Mouse (Mus musculus) G1E (cell line): ENCODE results near the gene Ptgir.

ENCODE experiments used
- CTCF ChIP-seq: IDR thresholded peaks from 2 replicates; pipeline ENCODE4 v1.5.1; 2012; ENCODE audit warnings: low read depth, low read length, inconsistent platforms, mixed read lengths
- GATA1 ChIP-seq: IDR thresholded peaks from 2 replicates; pipeline ENCODE4 v1.6.1; 2012; ENCODE audit warnings: borderline replicate concordance, low read length, inconsistent platforms, mixed read lengths
- GATA2 ChIP-seq: IDR thresholded peaks from 2 replicates; pipeline ENCODE4 v1.6.1; 2012; ENCODE audit warnings: low read depth, low read length, inconsistent platforms, borderline replicate concordance
- POLR2AphosphoS5 ChIP-seq: IDR thresholded peaks from 2 replicates; pipeline ENCODE4 v1.6.1; 2012; ENCODE audit warnings: low read depth, low read length, inconsistent platforms; ENCODE audit not compliant: insufficient replicate concordance

DNA sequence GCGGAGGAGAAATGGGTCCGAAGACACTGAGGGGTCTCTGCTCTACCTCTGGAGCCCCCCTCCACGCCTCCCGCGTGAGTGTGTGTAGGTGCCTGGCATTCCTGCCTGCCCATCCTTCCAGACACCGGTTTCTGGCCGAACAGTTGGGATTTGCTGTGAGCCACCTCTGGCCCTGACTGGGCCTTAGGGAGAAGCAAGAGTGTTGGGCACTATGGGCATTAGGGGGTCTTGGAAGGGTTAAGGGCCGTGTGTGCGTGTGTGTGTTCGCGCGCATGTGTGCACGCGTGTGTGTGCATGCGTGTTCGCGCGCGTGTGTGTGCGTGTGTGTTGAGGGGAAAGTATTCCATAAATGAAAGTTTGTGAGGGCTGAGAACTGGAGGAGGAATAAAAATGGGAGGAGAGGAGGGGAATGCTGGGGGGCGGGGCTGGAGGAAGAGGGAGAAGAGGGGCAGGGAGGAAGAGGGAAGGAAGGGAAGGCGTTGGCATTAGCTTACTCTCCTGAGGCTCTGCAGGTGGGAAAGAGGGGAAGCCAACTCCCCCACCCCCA is 41.1 kb downstream of the Ptgir start:
- TF ChIP-seq CTCF (no peak), GATA2 (no peak), GATA1 (no peak), POLR2AphosphoS5 (no peak)
